Mouse (Mus musculus): ENCODE results near the gene Myh7b. TPM values are rescaled to one million over a fixed set of nuclear protein-coding genes. Genes with fewer than 3 reads are reported as not detected.

Myh7b gene
- polyA plus RNA-seq (2015; fragmentation: Nextera tagmentation; extraction: Ambion mirVana) = 0.38 and 0.52 TPM in 2 replicates

DNA sequence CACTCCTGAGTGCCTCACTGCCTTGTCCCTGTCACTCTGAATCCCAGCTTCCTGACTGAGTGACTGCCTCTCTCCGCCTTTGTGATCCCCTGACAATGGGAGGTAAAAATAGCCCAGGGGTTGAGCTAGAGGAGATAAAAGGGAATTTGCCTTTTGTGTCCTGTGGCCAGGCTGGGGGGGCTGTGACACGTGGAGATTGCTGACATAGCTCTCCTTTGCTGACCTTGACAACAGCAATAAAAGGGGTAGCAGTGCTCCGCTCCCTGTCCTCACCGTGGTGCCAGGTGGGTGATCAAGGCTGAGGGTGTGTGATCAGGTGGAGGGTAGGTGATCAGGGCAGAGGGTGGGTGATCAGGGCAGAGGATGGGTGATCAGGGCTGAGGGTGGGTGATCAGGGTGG lies at the start of gene Myh7b:
Gene Myh7b (plus strand): TSS at position 235 of the 400 bp plus-strand sequence.

DNA sequence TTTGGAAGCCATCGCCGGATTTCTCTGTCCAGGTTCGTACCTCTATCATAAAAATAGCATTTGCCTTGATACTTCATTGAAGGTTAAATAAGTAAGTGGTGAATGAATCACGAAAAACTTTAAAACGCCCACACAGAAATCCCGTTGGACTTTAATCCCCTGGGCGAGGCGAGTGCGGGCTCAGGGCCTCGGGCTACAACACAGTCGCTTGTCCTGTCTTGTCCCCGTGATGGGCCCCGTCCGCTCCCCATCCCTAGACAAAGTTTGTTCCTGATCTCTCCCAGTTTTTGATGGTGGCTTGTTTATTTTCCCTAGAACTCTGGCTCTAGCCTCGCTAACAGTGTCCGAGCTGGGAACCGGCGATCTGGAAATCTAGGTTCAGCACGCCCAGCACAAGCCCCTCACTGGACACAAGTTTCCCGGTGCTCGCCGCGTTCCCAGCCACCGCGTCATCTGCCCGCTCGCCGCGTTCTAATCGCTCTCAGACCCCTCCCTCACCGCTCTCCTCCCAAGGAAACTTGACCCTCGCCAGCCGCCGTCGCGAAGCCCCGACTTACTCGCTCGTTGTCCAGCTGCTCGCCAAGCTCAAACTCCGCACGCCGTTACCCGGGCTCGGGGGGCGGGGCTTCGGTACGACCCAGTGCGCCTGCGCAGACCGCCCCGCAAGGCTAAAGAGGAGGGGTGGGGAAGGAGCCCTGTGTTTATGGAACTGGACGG lies 18.7 kb upstream of the Myh7b start, which contains the start of gene Gss:
Gene Gss (minus strand): TSS at position 674 of the 717 bp plus-strand sequence.

Small RNA genes lying within 50 kb of the gene (microRNA-seq; reads per million reads assigned to microRNA genes)
- 4.2 reads per million, percentile 3 among the genes with 10 or more reads in this experiment for gene Mir499 (ENCODE audit: borderline replicate concordance, insufficient number of aligned reads)

Other genes starting within 250 kb of the Myh7b start
- gene Trp53inp2, start 230.2 kb upstream of the Myh7b start, polyA plus RNA-seq (2015; fragmentation: Nextera tagmentation; extraction: Ambion mirVana) = 24.2 and 41.8 TPM in 2 replicates
- gene Ncoa6, start 137.3 kb upstream of the Myh7b start, polyA plus RNA-seq (2015; fragmentation: Nextera tagmentation; extraction: Ambion mirVana) = 14.7 and 14.9 TPM in 2 replicates
- 11.7 and 17.7 TPM in 2 replicates for gene Acss2, start 93.3 kb upstream of the Myh7b start, polyA plus RNA-seq (2015; fragmentation: Nextera tagmentation; extraction: Ambion mirVana)
- gene Ggt7, start 93.0 kb upstream of the Myh7b start, polyA plus RNA-seq (2015; fragmentation: Nextera tagmentation; extraction: Ambion mirVana) = 8.1 and 17.0 TPM in 2 replicates
- gene Gss, start 18.4 kb upstream of the Myh7b start, polyA plus RNA-seq (2015; fragmentation: Nextera tagmentation; extraction: Ambion mirVana) = 26.0 and 43.9 TPM in 2 replicates
- gene Trpc4ap, start 81.2 kb downstream of the Myh7b start, polyA plus RNA-seq (2015; fragmentation: Nextera tagmentation; extraction: Ambion mirVana) = 89.8 and 124 TPM in 2 replicates
- 30.0 and 59.7 TPM in 2 replicates for gene Edem2, start 118.3 kb downstream of the Myh7b start, polyA plus RNA-seq (2015; fragmentation: Nextera tagmentation; extraction: Ambion mirVana)
- not detected in 2 replicates for gene Gm17581, start 124.7 kb downstream of the Myh7b start, polyA plus RNA-seq (2015; fragmentation: Nextera tagmentation; extraction: Ambion mirVana)
- 14.1 and 22.1 TPM in 2 replicates for gene Procr, start 139.9 kb downstream of the Myh7b start, polyA plus RNA-seq (2015; fragmentation: Nextera tagmentation; extraction: Ambion mirVana)
- gene Mmp24, start 164.1 kb downstream of the Myh7b start, polyA plus RNA-seq (2015; fragmentation: Nextera tagmentation; extraction: Ambion mirVana) = 1.3 and 1.5 TPM in 2 replicates
- 58.7 and 116 TPM in 2 replicates for gene BC029722, start 208.2 kb downstream of the Myh7b start, polyA plus RNA-seq (2015; fragmentation: Nextera tagmentation; extraction: Ambion mirVana)
- gene Eif6, start 215.7 kb downstream of the Myh7b start, polyA plus RNA-seq (2015; fragmentation: Nextera tagmentation; extraction: Ambion mirVana) = 166 and 202 TPM in 2 replicates
- 0.05 and 0.12 TPM in 2 replicates for gene Fam83c, start 223.6 kb downstream of the Myh7b start, polyA plus RNA-seq (2015; fragmentation: Nextera tagmentation; extraction: Ambion mirVana)

All from adrenal gland, postnatal 0 days (tissue).